ENCODE assay signal across 12 mouse cellular contexts in genomic region chr9:64383021-64383788, GRCm38 (mm10). TPM values are rescaled to one million over a fixed set of nuclear protein-coding genes. Genes with fewer than 3 reads are reported as not detected.
DNase-seq lines count a peak whose midpoint lies in the region; ATAC-seq and TF ChIP-seq lines count a peak whose summit lies in the region.
"Had no signal": no experiment of that assay in that cellular context is flagged by ENCODE, and none has a peak within 500 bp of the region (broad histone marks: within the 10 kb centered on the region; RNA-seq: fewer than 3 reads in every experiment).

No protein-coding gene starts in this region.

- H3K27me3 ChIP-seq in embryonic facial prominence, embryonic 12.5 days = peaks cover 54% of the 10 kb centered on the region
- peaks cover 62% of the 10 kb centered on the region for H3K27me3 ChIP-seq in embryonic facial prominence, embryonic 10.5 days (replicated peaks; ENCODE audit: low read depth, poor library complexity, severe bottlenecking)
- H3K27me3 ChIP-seq in intestine, postnatal 0 days (replicated peaks; ENCODE audit: control insufficient read depth, insufficient read depth, low read length) = peaks cover 47% of the 10 kb centered on the region

- intact Hi-C loops in left cerebral cortex, postnatal 4 days (cut with DNase I) = no loop called here

- DNase-seq in embryonic facial prominence, embryonic 10.5 days (ENCODE audit: low spot score) = no peak
- peak; percentile 55 for DNase-seq in left cerebral cortex, postnatal 4 days
- DNase-seq in left cerebral cortex, adult 18-20 months (ENCODE audit: low spot score in 2 of 2) = no peak
- peak; percentile 72 for DNase-seq in adipocyte (ENCODE audit: low spot score)
- DNase-seq in lung, postnatal 14 days = peak; percentile 22
- DNase-seq in right cerebral cortex, adult 2 months (ENCODE audit: low spot score in 2 of 2) = no peak
- DNase-seq: midbrain, embryonic 14.5 days; thymus, postnatal 25 days had no signal

- H3K36me3 ChIP-seq in embryonic facial prominence, embryonic 12.5 days = no peaks in the 10 kb centered on the region
- no peaks in the 10 kb centered on the region for H3K36me3 ChIP-seq in embryonic facial prominence, embryonic 10.5 days (replicated peaks)
- no peaks in the 10 kb centered on the region for H3K36me3 ChIP-seq in intestine, postnatal 0 days (ENCODE audit: control insufficient read depth, insufficient read depth)
- H3K36me3 ChIP-seq: heart, embryonic 10.5 days had no signal

- TF ChIP-seq CTCF in intestine, postnatal 0 days (IDR thresholded peaks at IDR 0.05; ENCODE audit: low read depth) = no peak

- no peak overlapping the region for H3K4me3 ChIP-seq in embryonic facial prominence, embryonic 12.5 days
- no peak overlapping the region for H3K4me3 ChIP-seq in embryonic facial prominence, embryonic 10.5 days
- no peak overlapping the region for H3K4me3 ChIP-seq in intestine, postnatal 0 days (ENCODE audit: low read depth, low read length)
- H3K4me3 ChIP-seq: heart, embryonic 10.5 days had no signal

- H3K27ac ChIP-seq in embryonic facial prominence, embryonic 12.5 days = no peak overlapping the region
- no peak overlapping the region for H3K27ac ChIP-seq in embryonic facial prominence, embryonic 10.5 days (replicated peaks)
- no peak overlapping the region for H3K27ac ChIP-seq in intestine, postnatal 0 days (ENCODE audit: low read depth, low read length)
- H3K27ac ChIP-seq: heart, embryonic 10.5 days had no signal

- no peak overlapping the region for H3K9ac ChIP-seq in embryonic facial prominence, embryonic 12.5 days
- H3K9ac ChIP-seq in intestine, postnatal 0 days (ENCODE audit: low read depth, low read length) = no peak overlapping the region

- 0 out of 2 replicates have a peak, but pooled peaks have one; percentile 15 for ATAC-seq in embryonic facial prominence, embryonic 12.5 days (ENCODE audit: insufficient number of reproducible peaks, insufficient read depth, low FRiP score, low TSS enrichment)
- ATAC-seq in intestine, postnatal 0 days = no peak

- no peaks in the 10 kb centered on the region for H3K9me3 ChIP-seq in embryonic facial prominence, embryonic 12.5 days
- peaks cover 5% of the 10 kb centered on the region; the same call in 1 of the 2 replicates for H3K9me3 ChIP-seq in embryonic facial prominence, embryonic 10.5 days
- H3K9me3 ChIP-seq in intestine, postnatal 0 days (ENCODE audit: control insufficient read depth) = no peaks in the 10 kb centered on the region; the same call in 1 of the 2 replicates
- H3K9me3 ChIP-seq: heart, embryonic 10.5 days had no signal

- peaks cover 14% of the 10 kb centered on the region for H3K4me1 ChIP-seq in embryonic facial prominence, embryonic 12.5 days
- H3K4me1 ChIP-seq in embryonic facial prominence, embryonic 10.5 days = peaks cover 23% of the 10 kb centered on the region
- H3K4me1 ChIP-seq in intestine, postnatal 0 days (replicated peaks; ENCODE audit: control insufficient read depth, insufficient read depth, low read length) = no peaks in the 10 kb centered on the region

- 58% methylated on average over 10 of the region's 10 CpGs for WGBS in embryonic facial prominence, embryonic 12.5 days
- WGBS in embryonic facial prominence, embryonic 10.5 days = 64% methylated on average over 10 of the region's 10 CpGs
- 50% methylated on average over 10 of the region's 10 CpGs for WGBS in intestine, postnatal 0 days

- no peak overlapping the region for H3K4me2 ChIP-seq in embryonic facial prominence, embryonic 12.5 days (replicated peaks)
- H3K4me2 ChIP-seq in intestine, postnatal 0 days (replicated peaks; ENCODE audit: low read depth) = no peak overlapping the region
- H3K4me2 ChIP-seq: liver, embryonic 11.5 days had no signal

RNA-seq across cellular contexts. Expression of gene Megf11, which starts 2.2 kb away (rescaled TPM):
- 1.1 and 1.2 TPM in 2 replicates for polyA plus RNA-seq in embryonic facial prominence, embryonic 12.5 days (2016; fragmentation: Nextera tagmentation; extraction: Ambion mirVana)
- 0.96 and 1.6 TPM in 2 replicates for polyA plus RNA-seq in embryonic facial prominence, embryonic 10.5 days (2016; fragmentation: Nextera tagmentation; extraction: Ambion mirVana)
- total RNA-seq in left cerebral cortex, postnatal 4 days (2021) = 1 to 10 TPM; 3.3 to 5.2 TPM
- total RNA-seq in left cerebral cortex, adult 18-20 months (2021) = 10 to 100 TPM; 10.2 to 11.3 TPM
- polyA plus RNA-seq in intestine, postnatal 0 days (2015; fragmentation: Nextera tagmentation; extraction: Ambion mirVana) = 0.69 and 0.92 TPM in 2 replicates

RNA-seq across cellular contexts. Expression of gene Dis3l, which starts 42.1 kb away (rescaled TPM):
- polyA plus RNA-seq in embryonic facial prominence, embryonic 12.5 days (2016; fragmentation: Nextera tagmentation; extraction: Ambion mirVana) = 22.2 TPM in 2 replicates
- polyA plus RNA-seq in embryonic facial prominence, embryonic 10.5 days (2016; fragmentation: Nextera tagmentation; extraction: Ambion mirVana) = 20.0 and 23.1 TPM in 2 replicates
- 10 to 100 TPM; 29.0 to 29.5 TPM for total RNA-seq in left cerebral cortex, postnatal 4 days (2021)
- 10 to 100 TPM; 27.5 to 28.2 TPM for total RNA-seq in left cerebral cortex, adult 18-20 months (2021)
- polyA plus RNA-seq in intestine, postnatal 0 days (2015; fragmentation: Nextera tagmentation; extraction: Ambion mirVana) = 8.1 and 9.2 TPM in 2 replicates

Comparison
In these comparisons a context has a peak if more than half of its experiments do, and no peak if none do; other contexts are left out.
1. DNase-seq: peak in left cerebral cortex, postnatal 4 days (single experiment), adipocyte (single experiment) and lung, postnatal 14 days (single experiment); none in embryonic facial prominence, embryonic 10.5 days (single experiment), left cerebral cortex, adult 18-20 months (0 of 2) and right cerebral cortex, adult 2 months (0 of 2).